Mouse (Mus musculus): ENCODE measurements at regions not wholly inside any gene's neighbourhood (a gene's known extent, or its start where the extent isn't known, plus 50 kb on each side); places are given as distances from the start of the nearest gene placed in this dataset.

DNA sequence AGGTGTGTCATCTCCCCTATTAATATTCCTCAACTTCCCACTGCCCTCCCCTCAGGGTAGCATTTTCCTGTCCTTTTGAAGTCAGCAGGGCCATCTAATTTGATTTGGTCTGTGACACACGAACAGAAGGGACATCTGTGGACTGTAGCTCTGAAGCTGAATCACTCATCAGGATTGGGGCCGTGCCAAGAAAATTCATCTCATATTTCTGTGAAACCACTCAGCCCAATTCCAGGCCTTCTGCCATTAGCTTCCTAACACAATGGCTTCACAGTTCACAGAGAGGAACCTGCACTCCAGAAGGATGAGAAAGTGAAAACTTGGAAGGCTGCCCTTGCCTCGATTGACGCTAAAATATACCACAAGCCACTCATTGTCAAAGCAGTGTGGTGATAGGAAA lies 86.1 kb downstream of the Abhd5 start:
- peak; percentile 40 for DNase-seq (ENCODE audit: low read depth)

DNA sequence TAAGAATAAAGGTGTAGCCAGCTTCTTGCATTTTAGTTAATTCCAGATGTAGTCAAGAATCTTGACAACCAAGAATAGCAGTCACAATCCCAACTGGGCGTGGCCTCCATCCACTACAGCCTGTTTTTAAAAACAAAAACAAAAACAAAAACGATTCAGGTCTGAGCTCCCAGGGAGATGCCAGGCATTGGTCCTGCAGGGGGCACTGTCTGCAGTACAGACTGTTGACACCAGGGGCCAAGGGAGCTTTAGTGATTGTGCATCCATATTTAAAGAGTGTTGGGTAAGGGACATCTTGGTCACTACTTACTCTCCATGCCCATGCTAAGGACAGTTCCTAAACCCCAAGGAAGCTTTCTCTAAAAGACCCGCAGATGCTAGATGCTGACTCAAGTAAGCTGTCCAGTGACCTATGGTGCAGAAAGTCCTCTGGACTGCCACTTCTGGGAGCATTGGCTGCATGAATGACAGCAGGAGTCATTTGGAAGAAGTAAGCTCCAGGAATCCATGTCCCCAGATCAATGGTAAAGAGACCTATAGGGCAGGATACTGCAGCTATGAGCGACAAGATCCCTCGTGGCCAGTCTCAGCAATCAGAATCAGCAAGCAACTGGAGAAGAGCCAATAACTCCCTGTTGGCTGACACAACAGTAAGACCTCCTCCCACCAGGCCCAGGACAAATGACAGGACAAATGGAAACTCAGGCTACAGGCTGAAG lies 95.1 kb downstream of the Abhd5 start:
- TF ChIP-seq CTCF (IDR thresholded peaks at IDR 0.05; ENCODE audit: borderline replicate concordance, extremely low read depth, insufficient read depth, insufficient read length) (peak; percentile 40; the same call in 1 of the 2 replicates), POLR2A (IDR thresholded peaks at IDR 0.05; ENCODE audit: borderline replicate concordance, extremely low read depth, insufficient read depth, insufficient read length, poor library complexity, severe bottlenecking) (no peak)
- no peak for DNase-seq (ENCODE audit: low read depth)

More for the DNA sequence above, 86.1 kb downstream of the Abhd5 start:
- no peak for TF ChIP-seq CTCF (IDR thresholded peaks at IDR 0.05; ENCODE audit: borderline replicate concordance, extremely low read depth, insufficient read depth, insufficient read length)
- TF ChIP-seq POLR2A (IDR thresholded peaks at IDR 0.05; ENCODE audit: borderline replicate concordance, extremely low read depth, insufficient read depth, insufficient read length, poor library complexity, severe bottlenecking), result no peak

DNA sequence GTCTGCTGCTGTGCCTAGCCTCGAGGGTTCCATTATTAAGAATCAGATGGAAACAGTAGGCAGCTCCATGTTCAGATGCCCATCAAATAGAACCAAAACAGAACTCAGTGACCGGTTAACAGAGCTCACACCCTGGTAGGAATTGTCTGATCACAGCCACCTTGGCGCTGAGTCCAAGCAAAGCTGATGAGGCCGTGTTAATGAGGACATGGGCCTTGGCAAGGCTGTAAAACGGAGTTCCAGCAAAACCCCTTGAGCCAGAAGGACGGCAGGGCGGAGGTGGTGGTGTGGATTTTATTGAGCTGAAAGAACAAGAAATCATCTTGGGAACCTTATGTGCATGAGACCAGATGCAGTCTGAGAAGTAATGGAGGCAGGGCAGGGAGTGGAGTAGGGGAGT lies 96.2 kb downstream of the Abhd5 start:
- no peak for DNase-seq (ENCODE audit: low read depth)
- TF ChIP-seq POLR2A (IDR thresholded peaks at IDR 0.05; ENCODE audit: borderline replicate concordance, extremely low read depth, insufficient read depth, insufficient read length, poor library complexity, severe bottlenecking), result no peak
- TF ChIP-seq CTCF (IDR thresholded peaks at IDR 0.05; ENCODE audit: borderline replicate concordance, extremely low read depth, insufficient read depth, insufficient read length), result no peak

DNA sequence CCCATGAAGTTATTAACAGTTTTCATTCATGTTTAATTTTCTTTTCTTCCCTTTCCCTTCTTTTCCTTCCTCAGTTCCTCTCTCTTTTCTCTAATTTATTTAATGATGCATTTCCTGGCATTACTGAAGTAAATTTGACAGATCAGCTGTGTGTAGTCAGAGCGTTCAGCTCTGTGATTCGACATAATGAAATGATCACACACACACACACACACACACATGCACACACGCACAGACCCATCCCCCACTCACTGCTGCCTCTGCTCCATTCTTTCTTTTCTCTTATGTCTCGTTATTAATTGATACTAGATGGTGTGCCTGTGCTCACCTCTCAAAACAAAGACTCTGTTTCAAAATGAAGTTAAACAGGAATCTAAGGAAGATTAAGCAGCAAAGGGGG lies 96.9 kb downstream of the Abhd5 start:
- DNase-seq (ENCODE audit: low read depth), result peak; percentile 66
- TF ChIP-seq CTCF (IDR thresholded peaks at IDR 0.05; ENCODE audit: borderline replicate concordance, extremely low read depth, insufficient read depth, insufficient read length), result no peak
- no peak for TF ChIP-seq POLR2A (IDR thresholded peaks at IDR 0.05; ENCODE audit: borderline replicate concordance, extremely low read depth, insufficient read depth, insufficient read length, poor library complexity, severe bottlenecking)

DNA sequence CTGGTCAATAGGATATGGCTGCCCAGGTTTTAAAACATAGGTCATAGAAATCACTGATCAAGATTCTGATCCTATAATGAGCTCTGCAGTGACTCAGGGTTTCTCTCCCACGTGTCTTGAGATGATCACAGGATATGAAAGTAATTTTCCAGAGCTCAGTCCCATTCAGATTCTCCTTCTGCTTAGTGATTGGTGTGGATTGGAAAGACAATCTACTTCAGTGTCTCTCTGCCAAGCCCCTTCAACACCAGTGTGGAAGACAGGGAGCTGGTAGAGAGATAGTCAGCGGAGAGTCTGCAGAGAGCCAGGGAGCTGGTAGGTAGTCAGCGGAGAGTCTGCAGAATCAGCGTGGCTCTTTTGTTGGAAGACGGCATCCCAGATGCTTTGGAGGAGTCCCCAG lies 99.1 kb downstream of the Abhd5 start:
- no peak for DNase-seq (ENCODE audit: low read depth)
- no peak for TF ChIP-seq POLR2A (IDR thresholded peaks at IDR 0.05; ENCODE audit: borderline replicate concordance, extremely low read depth, insufficient read depth, insufficient read length, poor library complexity, severe bottlenecking)
- no peak for TF ChIP-seq CTCF (IDR thresholded peaks at IDR 0.05; ENCODE audit: borderline replicate concordance, extremely low read depth, insufficient read depth, insufficient read length)

DNA sequence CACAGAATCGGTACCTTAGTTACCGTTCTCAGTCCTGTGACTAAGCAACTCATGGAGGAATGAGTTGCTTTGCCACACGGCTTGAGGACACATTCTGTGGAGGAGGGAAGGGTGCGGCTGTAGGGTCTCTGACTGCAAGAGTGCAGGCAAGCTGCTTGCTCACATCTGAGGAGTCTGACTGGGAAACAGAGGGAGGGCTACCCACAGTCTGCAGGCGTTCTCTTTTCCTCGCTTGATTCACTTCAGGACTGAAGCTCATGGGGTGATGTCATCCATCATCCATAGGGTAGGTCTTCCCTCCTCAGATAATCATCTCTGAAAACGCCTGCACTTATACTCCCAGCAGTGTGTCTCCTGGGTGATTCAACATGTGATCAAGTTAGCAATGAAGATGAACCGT lies 103.9 kb downstream of the Abhd5 start:
- TF ChIP-seq POLR2A (IDR thresholded peaks at IDR 0.05; ENCODE audit: borderline replicate concordance, extremely low read depth, insufficient read depth, insufficient read length, poor library complexity, severe bottlenecking), result no peak
- no peak for TF ChIP-seq CTCF (IDR thresholded peaks at IDR 0.05; ENCODE audit: borderline replicate concordance, extremely low read depth, insufficient read depth, insufficient read length)
- DNase-seq (ENCODE audit: low read depth), result no peak

DNA sequence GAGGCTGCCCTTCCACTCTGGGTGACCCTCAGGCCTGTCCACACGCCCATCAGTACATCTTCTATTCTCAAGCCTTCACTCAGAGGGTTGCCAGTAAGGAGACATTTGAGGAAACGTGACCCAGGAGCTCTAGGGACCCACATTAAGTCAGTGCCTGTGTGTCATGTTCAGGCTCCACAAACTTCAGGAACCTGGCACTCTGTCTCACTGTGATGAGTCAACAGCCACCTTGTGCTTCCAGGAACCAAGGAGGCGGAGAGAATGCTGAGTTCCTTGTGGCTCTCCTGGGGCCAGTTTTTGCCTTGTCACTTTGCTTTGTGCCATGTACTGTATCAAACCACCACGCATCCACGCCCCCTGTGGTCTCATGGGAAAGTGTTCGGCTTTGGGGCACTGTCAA lies 104.4 kb downstream of the Abhd5 start:
- DNase-seq (ENCODE audit: low read depth), result no peak
- TF ChIP-seq CTCF (IDR thresholded peaks at IDR 0.05; ENCODE audit: borderline replicate concordance, extremely low read depth, insufficient read depth, insufficient read length), result no peak
- TF ChIP-seq POLR2A (IDR thresholded peaks at IDR 0.05; ENCODE audit: borderline replicate concordance, extremely low read depth, insufficient read depth, insufficient read length, poor library complexity, severe bottlenecking), result no peak

DNA sequence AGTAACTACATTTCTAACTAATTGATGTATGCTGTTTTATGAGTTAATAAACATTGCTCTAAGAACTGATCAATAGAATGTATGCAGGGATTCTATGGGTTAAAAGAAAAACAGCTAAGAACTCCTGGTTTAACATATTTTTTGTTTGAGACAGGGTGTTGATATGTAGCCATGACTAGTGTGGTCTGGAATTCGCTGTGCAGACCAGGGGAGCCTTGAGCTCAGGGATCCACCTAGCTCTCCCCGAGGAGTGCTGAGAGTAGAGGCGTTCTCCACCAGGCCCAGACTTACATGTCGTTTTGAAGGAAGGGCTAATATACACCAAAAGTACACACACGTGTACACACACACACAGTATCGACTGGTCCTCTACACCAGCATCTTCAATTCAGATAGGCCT lies 108.1 kb downstream of the Abhd5 start:
- no peak for DNase-seq (ENCODE audit: low read depth)
- TF ChIP-seq CTCF (IDR thresholded peaks at IDR 0.05; ENCODE audit: borderline replicate concordance, extremely low read depth, insufficient read depth, insufficient read length) (no peak), POLR2A (IDR thresholded peaks at IDR 0.05; ENCODE audit: borderline replicate concordance, extremely low read depth, insufficient read depth, insufficient read length, poor library complexity, severe bottlenecking) (no peak)

DNA sequence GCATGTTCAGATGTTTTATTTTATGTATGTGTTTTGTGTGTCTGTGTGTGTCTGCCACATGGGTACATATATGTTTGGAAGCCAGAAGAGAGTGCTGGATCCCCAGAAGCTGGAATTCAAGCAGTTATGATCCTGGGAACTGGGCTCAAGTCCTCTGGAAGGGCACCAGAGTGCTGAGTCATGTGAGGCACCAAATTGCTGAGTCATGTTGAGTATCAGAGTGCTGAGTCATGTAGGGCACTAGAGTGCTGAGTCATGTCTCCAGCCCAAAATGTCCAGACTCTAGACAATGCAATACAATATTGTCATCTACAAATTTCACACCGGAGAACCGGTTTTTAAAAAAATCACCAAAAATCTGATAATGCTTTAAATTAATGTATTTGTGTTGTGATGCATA lies 120.1 kb downstream of the Abhd5 start:
- DNase-seq (ENCODE audit: low read depth), result no peak
- no peak for TF ChIP-seq POLR2A (IDR thresholded peaks at IDR 0.05; ENCODE audit: borderline replicate concordance, extremely low read depth, insufficient read depth, insufficient read length, poor library complexity, severe bottlenecking)
- no peak for TF ChIP-seq CTCF (IDR thresholded peaks at IDR 0.05; ENCODE audit: borderline replicate concordance, extremely low read depth, insufficient read depth, insufficient read length)

DNA sequence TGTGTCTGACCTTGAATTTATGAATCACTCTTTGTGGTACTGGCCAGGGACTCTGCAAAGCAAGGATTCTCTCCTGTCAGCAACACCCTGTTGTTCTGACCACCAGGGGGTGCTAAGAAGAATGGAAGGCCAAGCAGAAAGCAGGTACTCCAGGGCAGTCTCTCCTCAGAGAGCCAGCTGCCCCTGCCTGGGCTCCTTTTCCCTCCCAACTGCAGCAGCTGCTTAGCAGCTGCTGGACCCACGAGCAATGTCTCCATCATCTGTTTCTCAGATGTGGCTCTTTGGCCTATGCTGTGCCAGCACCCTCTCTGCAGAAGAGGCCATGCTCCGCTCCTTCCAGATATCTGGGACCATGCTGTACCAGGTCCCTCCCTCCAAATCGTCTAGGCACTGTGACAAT lies 124.9 kb downstream of the Abhd5 start:
- peak; percentile 57 for DNase-seq (ENCODE audit: low read depth)
- TF ChIP-seq POLR2A (IDR thresholded peaks at IDR 0.05; ENCODE audit: borderline replicate concordance, extremely low read depth, insufficient read depth, insufficient read length, poor library complexity, severe bottlenecking), result no peak
- TF ChIP-seq CTCF (IDR thresholded peaks at IDR 0.05; ENCODE audit: borderline replicate concordance, extremely low read depth, insufficient read depth, insufficient read length), result peak; percentile 61; the same call in 1 of the 2 replicates

DNA sequence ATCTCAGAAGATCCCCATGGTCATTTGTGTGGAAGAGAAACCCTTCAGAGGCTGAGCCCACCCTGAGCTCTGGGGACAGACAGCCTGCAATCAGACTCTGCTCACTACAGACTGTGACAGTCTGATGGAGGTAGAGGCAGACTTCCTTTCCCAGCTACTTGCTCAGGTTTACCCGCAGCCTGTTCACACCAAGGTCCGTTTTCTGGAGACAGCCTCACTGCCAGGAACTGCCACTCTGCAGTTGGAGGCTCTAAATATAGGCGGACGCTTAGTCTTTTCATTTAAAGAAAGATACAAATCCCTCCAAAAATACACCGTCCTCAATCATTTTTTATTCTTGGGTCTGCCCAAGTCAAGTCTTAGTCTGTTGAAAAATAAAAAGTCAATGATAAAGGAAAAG lies 135.6 kb downstream of the Abhd5 start:
- no peak for DNase-seq (ENCODE audit: low read depth)
- no peak for TF ChIP-seq CTCF (IDR thresholded peaks at IDR 0.05; ENCODE audit: borderline replicate concordance, extremely low read depth, insufficient read depth, insufficient read length)
- TF ChIP-seq POLR2A (IDR thresholded peaks at IDR 0.05; ENCODE audit: borderline replicate concordance, extremely low read depth, insufficient read depth, insufficient read length, poor library complexity, severe bottlenecking), result no peak

DNA sequence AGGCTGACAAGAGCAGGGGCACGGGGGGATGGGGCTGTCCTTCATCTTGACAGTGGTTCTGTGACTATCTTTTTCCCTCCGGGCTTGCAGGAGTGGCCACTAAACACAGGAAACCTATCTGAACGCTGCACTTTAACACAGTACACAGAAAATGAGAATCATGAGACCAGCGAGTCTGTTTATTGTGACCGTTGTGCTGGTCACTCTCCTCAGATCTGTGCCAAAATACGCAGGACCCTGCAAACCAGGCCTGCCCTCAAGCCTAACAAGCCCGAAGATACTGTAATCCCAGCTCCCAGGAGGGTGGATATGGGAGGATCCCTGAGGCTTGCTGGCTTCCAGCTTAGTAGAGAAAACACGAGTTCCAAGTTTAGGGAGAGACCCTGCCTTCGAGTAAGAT lies 143.3 kb downstream of the Abhd5 start:
- TF ChIP-seq CTCF (IDR thresholded peaks at IDR 0.05; ENCODE audit: borderline replicate concordance, extremely low read depth, insufficient read depth, insufficient read length) (no peak), POLR2A (IDR thresholded peaks at IDR 0.05; ENCODE audit: borderline replicate concordance, extremely low read depth, insufficient read depth, insufficient read length, poor library complexity, severe bottlenecking) (no peak)
- no peak for DNase-seq (ENCODE audit: low read depth)
